Mouse (Mus musculus) CH12.LX (cell line): Measurements from ENCODE around the gene Gm5127.

Experiments used
- BHLHE40 ChIP-seq: IDR thresholded peaks from 2 replicates; pipeline ENCODE4 v1.6.1; 2011; ENCODE audit warnings: mild to moderate bottlenecking, low read depth, low read length, improper control_type of control experiment
- CTCF ChIP-seq, 2 experiments: IDR thresholded peaks in 1 of 2; conservative IDR thresholded peaks in 1 of 2; 2 replicates each; pipeline ENCODE4 v1.5.1; 2011 to 2012; ENCODE audit warnings: low read depth in 2 of 2, low read length in 2 of 2, improper control_type of control experiment in 1 of 2, inconsistent platforms in 1 of 2, mild to moderate bottlenecking in 1 of 2, moderate library complexity in 1 of 2
- GABPA ChIP-seq: IDR thresholded peaks from 2 replicates; pipeline ENCODE4 v1.6.1; 2012; ENCODE audit warnings: low read depth, low read length, improper control_type of control experiment, inconsistent platforms; ENCODE audit not compliant: insufficient replicate concordance
- HCFC1 ChIP-seq: IDR thresholded peaks from 2 replicates; pipeline ENCODE4 v1.6.1; 2012; ENCODE audit warnings: low read depth, mild to moderate bottlenecking, inconsistent platforms, low read length, improper control_type of control experiment
- NRF1 ChIP-seq: IDR thresholded peaks from 2 replicates; pipeline ENCODE4 v1.6.1; 2014; ENCODE audit warnings: low read depth, mild to moderate bottlenecking, inconsistent platforms, low read length, improper control_type of control experiment, moderate library complexity
- POLR2A ChIP-seq: IDR thresholded peaks from 2 replicates; pipeline ENCODE4 v1.6.1; 2011; ENCODE audit warnings: low read depth, mild to moderate bottlenecking, improper control_type of control experiment, low read length
- RAD21 ChIP-seq: IDR thresholded peaks from 2 replicates; pipeline ENCODE4 v1.6.1; 2011; ENCODE audit warnings: low read depth, mild to moderate bottlenecking, low read length, improper control_type of control experiment, moderate library complexity
- RCOR1 ChIP-seq: conservative IDR thresholded peaks from 2 replicates; pipeline ENCODE4 v1.6.1; 2012; ENCODE audit warnings: low read depth, mild to moderate bottlenecking, inconsistent platforms, low read length, improper control_type of control experiment
- SMC3 ChIP-seq: IDR thresholded peaks from 2 replicates; pipeline ENCODE4 v1.6.1; 2011; ENCODE audit warnings: low read depth, low read length, improper control_type of control experiment
- ZC3H11A ChIP-seq: IDR thresholded peaks from 2 replicates; pipeline ENCODE4 v1.6.1; 2012; ENCODE audit warnings: low read depth, mild to moderate bottlenecking, inconsistent platforms, low read length, improper control_type of control experiment
- ZNF384 ChIP-seq: IDR thresholded peaks from 2 replicates; pipeline ENCODE4 v1.6.1; 2012; ENCODE audit warnings: low read depth, low read length, improper control_type of control experiment, inconsistent platforms

DNA sequence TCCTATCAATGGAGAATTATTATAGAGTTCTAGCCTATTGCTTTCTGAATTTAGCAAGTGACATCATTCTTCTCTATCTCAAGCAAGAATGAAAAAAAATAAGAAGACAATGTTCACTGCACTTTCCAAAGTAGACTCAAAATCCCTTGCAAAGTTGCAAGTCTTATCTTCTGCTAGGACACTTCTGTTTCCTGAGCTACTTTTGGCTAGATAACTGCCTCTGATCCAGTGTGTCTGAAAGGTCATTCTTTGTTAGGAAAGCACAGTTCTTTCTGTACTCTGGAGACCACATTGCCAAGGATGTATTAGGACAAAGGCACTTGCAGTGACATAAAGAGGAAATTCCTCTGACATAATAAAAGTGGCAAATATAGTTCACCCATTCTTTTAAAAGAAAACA lies 159.3 kb downstream of the Gm5127 start:
- TF ChIP-seq NRF1 (no peak), POLR2A (no peak), RAD21 (no peak), ZNF384 (no peak), SMC3 (no peak), CTCF (conservative IDR thresholded peaks at IDR 0.05 in 1 of 2, IDR thresholded peaks at IDR 0.05 in 1 of 2; ENCODE audit: low read depth in 2 of 2, low read length in 2 of 2) (no peak), GABPA (no peak), HCFC1 (no peak), BHLHE40 (no peak), ZC3H11A (no peak), RCOR1 (no peak)
